Mouse (Mus musculus): ENCODE measurements at regions not wholly inside any gene's neighbourhood (a gene's known extent, or its start where the extent isn't known, plus 50 kb on each side); places are given as distances from the start of the nearest gene placed in this dataset.
"Not testable (repeated sequence)": the region's sequence is repeated elsewhere in the genome, so short reads cannot be mapped to it uniquely, and the experiment has no call there.

DNA sequence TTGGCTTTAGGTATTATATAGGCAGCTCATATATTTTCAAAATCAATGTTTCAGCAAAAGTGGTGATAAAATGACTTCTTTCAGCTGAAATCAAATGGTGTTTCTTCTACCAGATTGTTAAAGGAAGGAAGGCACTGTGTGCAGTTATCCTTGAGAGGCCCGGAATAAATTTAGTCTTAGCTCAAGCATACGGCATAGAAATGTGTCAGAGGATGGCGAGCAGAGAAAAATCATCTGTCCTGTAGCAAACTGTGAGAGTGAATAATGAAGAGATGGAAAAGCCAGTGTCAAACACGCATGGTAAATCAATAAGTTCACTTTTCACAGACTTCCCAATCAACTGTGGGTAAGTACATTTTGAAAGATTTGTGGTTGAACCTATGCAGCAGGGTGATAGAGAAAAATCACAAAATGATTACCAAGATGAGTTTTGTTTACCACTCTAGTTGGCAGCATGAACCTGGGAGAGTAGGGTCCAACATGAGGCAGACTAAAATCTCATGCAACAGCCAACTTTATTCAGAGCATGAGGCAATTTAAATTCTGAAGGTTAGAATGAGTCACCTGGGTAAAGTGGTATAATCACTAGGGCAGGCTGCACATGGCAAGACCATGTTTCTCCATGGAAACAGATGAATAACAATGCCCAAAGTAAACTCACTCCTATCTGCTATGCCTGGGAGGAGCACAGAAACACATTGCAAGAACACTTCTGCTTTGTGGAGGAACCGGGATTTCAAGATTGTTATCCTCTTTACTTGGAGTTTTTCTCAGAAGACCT lies 55.7 kb downstream of the AI429214 start:
- in situ Hi-C loops (cut with MboI, MseI), result no loop called here

- in situ Hi-C loops (cut with MboI, MseI), result loop anchor here (5.0 kb wide), 1 partner anchor 218 kb away; no protein-coding TSS in a partner anchor
Measured at GRCm38 (mm10) chr8:37049969-37050683, 56.7 kb downstream of the AI429214 start.

DNA sequence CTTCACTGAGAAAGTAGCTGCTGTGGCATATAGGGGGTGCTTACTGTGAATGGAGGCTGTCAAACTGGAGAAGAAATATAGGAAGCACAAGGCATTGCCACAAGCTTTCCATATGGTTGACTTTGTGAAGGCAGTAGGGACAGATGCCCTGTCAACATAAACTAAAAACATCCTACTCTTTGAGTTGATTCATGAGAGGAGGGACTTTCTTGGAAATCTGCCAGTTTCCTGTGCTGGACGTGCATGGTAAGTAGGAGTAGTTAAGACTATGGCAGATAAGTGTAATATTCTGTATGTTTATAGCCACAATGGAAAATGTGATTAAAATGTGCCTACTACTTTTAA lies 57.3 kb downstream of the AI429214 start:
- in situ Hi-C loops (cut with MboI, MseI), result loop anchor here (5.0 kb wide), 1 partner anchor 218 kb away; no protein-coding TSS in a partner anchor

- in situ Hi-C loops (cut with MboI, MseI), result no loop called here
Measured at GRCm38 (mm10) chr8:37056376-37056775, 63.0 kb downstream of the AI429214 start.

DNA sequence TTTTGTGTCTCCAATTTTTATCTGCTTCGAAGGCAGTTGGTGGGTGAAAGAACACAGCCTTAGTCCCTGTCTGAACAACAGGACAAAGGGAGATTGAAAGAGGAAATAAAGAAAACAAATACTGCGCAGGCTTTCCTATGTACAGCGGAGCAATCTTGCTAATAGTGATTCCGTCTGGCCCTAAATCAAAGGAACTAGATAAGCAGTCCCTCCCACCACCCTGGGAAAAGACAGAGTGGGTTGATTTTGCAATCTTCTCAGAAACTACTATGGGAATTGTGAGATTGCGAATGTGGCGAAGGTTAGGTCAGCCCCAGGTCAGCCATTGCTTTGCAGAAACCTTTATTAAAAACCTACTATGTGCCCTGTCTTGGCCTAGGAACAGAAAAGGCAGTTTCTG lies 65.0 kb downstream of the AI429214 start:
- in situ Hi-C loops (cut with MboI, MseI), result no loop called here

GRCm38 (mm10) chr8:37062012-37062944 lies 68.9 kb downstream of the AI429214 start:
- in situ Hi-C loops (cut with MboI, MseI), result loop anchor here (5.0 kb wide), 1 partner anchor 535 kb away; no protein-coding TSS in a partner anchor

- in situ Hi-C loops (cut with MboI, MseI), result loop anchor here (5.0 kb wide), 1 partner anchor 537 kb away; no protein-coding TSS in a partner anchor
Measured at GRCm38 (mm10) chr8:37063764-37064331, 70.4 kb downstream of the AI429214 start.

DNA sequence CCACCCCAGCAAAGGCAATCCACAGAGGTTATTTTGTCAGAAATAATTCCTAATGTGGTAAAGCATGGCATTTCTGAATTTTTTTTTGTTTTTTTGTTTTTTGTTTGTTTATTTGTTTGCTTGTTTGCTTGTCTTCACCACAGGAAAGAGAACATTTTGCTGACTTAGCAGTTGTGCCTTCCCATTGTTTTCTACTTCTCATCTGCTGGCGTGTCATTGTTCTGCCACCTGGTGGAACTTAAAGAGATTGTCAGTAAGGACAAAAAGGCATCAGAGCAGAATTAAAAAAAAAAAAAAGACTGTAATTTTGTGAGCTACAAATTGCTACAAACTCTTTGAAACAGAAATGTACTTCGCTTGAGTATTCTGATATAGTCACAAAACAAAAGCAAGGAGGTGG lies 79.5 kb downstream of the AI429214 start:
- in situ Hi-C loops (cut with MboI, MseI), result no loop called here

GRCm38 (mm10) chr8:37099727-37100126 lies 106.3 kb downstream of the AI429214 start:
- in situ Hi-C loops (cut with MboI, MseI), result no loop called here

- in situ Hi-C loops (cut with MboI, MseI), result not testable (repeated sequence)
Measured at GRCm38 (mm10) chr8:37112386-37112785, 119.0 kb downstream of the AI429214 start.

DNA sequence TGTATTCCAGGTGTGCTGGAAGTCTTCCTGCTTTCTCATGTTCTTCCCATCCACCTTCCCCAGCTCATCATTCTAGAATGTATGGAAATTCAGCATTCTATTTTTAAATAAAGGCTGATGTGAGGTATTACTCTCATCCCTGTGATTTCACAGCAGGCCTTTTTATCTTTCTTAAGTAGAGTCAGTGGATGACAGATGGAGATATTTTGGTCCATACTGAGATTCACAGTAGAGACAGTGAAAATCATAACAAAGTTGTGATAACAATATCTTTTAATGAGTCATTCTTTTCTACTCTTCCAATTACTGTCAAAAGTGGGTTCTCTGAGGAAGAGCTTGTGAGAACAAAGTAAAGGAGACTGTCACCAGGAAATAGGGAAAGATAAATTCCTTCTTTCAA lies 132.4 kb downstream of the AI429214 start:
- in situ Hi-C loops (cut with MboI, MseI), result no loop called here

GRCm38 (mm10) chr8:37129670-37130069 lies 136.3 kb downstream of the AI429214 start:
- in situ Hi-C loops (cut with MboI, MseI), result no loop called here

- in situ Hi-C loops (cut with MboI, MseI), result no loop called here
Measured at GRCm38 (mm10) chr8:37131988-37132387, 138.6 kb downstream of the AI429214 start.

DNA sequence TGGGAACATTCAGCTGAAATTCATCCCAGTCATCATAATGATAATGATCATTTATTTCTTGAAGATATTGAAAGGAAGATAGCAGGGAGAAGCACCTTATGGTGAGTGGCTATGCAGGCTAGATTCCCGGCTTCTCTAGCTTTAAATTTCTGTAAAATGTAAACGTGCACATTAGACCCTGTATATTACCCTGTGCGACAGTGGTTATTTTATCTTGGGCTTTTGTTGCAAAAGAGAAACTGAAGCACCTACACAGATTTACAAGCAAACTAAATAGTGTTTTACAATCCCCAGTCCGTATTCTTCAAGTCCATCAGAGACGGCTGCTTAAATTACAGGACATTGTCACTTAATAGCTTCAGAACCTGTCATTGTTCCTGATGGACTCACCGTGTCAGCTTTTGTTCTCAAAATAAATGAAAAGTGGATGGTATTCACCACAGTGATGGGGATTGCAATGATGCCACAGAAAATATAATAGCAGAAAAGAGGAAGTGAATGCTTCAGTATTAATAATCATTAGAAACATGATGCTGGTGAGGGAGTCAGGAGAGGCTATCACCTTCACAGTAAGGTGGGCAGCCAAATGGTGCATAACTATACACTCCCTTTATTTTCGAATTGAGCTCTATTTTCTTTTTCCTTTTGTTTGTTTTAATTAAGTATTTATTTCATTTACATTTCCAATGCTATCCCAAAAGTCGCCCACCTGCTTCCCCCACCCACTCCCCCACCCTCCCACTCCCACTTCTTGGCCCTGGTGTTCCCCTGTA lies 141.0 kb downstream of the AI429214 start:
- in situ Hi-C loops (cut with MboI, MseI), result no loop called here

DNA sequence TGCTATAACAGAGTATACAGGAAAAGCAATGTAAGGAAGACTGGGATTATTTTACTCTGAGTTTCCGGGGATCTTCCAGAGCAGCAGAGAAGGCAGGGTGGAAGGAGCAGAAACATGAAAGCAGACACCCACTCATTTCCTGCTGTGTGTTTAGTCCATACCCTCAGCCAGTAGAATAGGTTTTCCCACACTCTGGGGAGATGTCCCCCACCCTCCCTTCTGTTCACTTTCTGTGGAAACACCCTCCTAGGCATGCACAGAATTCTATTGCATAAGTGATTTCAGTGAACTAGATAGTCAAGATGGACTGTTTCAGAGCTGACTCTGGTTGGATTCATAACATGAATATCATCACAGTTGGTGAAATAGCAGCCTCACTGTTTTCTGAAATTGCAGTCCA lies 156.9 kb downstream of the AI429214 start:
- in situ Hi-C loops (cut with MboI, MseI), result no loop called here

DNA sequence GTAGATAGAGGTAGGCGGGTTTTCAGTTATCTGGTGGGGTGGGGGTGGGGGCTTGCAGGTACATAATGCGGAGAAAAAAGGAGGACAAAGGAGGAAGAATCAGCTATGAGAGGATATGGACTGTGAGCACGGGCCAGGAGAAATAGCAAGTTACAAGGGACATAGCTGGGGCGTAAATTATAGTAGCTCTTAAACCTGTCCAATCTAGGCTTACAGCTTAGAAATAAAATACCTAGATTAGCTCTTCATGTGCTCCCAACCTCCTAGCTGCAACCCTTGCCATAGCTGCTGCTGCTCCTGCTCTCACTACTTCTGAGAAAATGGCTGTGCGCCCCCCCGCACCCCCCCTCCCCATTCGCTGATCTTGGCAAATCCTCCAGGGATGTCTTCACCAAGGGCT lies 161.0 kb downstream of the AI429214 start:
- in situ Hi-C loops (cut with MboI, MseI), result no loop called here

GRCm38 (mm10) chr8:37154946-37155345 lies 161.5 kb downstream of the AI429214 start:
- in situ Hi-C loops (cut with MboI, MseI), result no loop called here

GRCm38 (mm10) chr8:37159481-37159880 lies 166.1 kb downstream of the AI429214 start:
- in situ Hi-C loops (cut with MboI, MseI), result no loop called here

GRCm38 (mm10) chr8:37196859-37197258 lies 203.5 kb downstream of the AI429214 start:
- in situ Hi-C loops (cut with MboI, MseI), result no loop called here

DNA sequence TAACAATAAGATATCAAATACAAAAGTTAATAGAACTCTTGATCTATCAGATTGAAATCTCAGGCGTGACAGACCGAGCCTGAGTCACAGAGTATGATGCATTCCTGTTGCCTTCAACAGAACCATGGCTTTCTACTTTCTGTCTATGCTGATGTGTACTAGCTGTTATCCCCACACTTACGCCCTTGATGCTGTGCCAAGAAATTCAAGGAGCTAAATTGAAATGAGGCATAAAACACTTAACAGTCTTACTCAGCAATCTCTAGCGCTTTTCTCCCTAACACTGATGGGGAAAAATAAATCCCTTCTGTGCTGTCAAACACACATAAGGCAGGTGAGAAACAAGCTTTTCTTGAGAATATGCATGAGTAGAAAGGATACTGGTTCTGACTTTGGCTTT lies 222.5 kb downstream of the AI429214 start:
- in situ Hi-C loops (cut with MboI, MseI), result no loop called here

DNA sequence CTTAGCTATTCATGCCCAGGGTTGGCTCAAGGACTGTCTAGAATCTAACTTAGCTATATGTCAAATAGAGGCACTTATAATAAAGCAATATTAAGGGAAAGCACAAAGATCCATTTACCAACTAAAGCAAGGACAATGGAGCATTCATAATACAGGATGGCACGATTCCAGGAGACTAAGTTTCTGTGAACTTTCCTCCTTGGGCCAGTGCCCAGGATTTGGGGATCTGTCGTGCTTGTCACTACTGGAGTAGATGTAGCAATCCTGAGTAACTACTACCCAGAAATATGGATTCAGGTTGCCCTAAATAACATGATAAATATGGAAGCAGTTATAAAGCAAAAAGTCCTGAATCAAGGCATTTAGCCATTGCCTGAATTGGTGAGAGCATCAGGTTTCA lies 233.7 kb downstream of the AI429214 start:
- in situ Hi-C loops (cut with MboI, MseI), result no loop called here

All from regulatory T cell (primary cell).